Mouse (Mus musculus) heart, postnatal 0 days (tissue): Measurements from ENCODE around the gene Acot13. TPM values are rescaled to one million over a fixed set of nuclear protein-coding genes. Genes with fewer than 3 reads are reported as not detected.
A peak's percentile ranks its signal among the peaks of the same experiment; 100 is the strongest.

Source experiments
- ATAC-seq: fragments of 200-750 bp; cut with Nextera tagmentation; 2 replicates; pipeline ENCODE4 v1.8.0; 2017; ENCODE audit warnings: low read depth, moderate number of reproducible peaks, moderate library complexity; ENCODE audit not compliant: insufficient read depth
- DNase-seq: peaks from one replicate; pipeline ENCODE4 v3.0.0-alpha.2; 2016; ENCODE audit warnings: low spot score
- H3K27ac ChIP-seq: fragments of 300-500 bp; sonication (generic); 2 replicates; pipeline ENCODE4 v1.5.1; 2014; ENCODE audit warnings: low read depth, mild to moderate bottlenecking
- H3K27me3 ChIP-seq: fragments of 300-500 bp; sonication (generic); 2 replicates; pipeline ENCODE4 v1.6.1; 2014; ENCODE audit warnings: low read length, mixed read lengths; ENCODE audit not compliant: control insufficient read depth, insufficient read depth
- H3K36me3 ChIP-seq: fragments of 300-500 bp; sonication (generic); replicated peaks from 2 replicates; pipeline ENCODE4 v1.6.1; 2014; ENCODE audit warnings: low read length, mixed read lengths; ENCODE audit not compliant: control insufficient read depth, insufficient read depth
- H3K4me1 ChIP-seq: fragments of 300-500 bp; sonication (generic); 2 replicates; pipeline ENCODE4 v1.6.1; 2014; ENCODE audit warnings: antibody characterized with exemption; ENCODE audit not compliant: control insufficient read depth, insufficient read depth
- H3K4me2 ChIP-seq: fragments of 300-500 bp; sonication (generic); 2 replicates; pipeline ENCODE4 v1.6.1; 2014; ENCODE audit warnings: low read depth, mild to moderate bottlenecking, low read length, moderate library complexity
- H3K4me3 ChIP-seq: fragments of 300-500 bp; sonication (generic); 2 replicates; pipeline ENCODE4 v1.5.1; 2014; ENCODE audit warnings: low read depth, low read length
- H3K9ac ChIP-seq: fragments of 300-500 bp; sonication (generic); replicated peaks from 2 replicates; pipeline ENCODE4 v1.6.1; 2014; ENCODE audit warnings: low read depth, low read length, mixed read lengths
- H3K9me3 ChIP-seq: fragments of 300-500 bp; sonication (generic); replicated peaks from 2 replicates; pipeline ENCODE4 v1.6.1; 2016; ENCODE audit warnings: low read length; ENCODE audit not compliant: control insufficient read depth
- CTCF ChIP-seq: IDR thresholded peaks from 2 replicates; pipeline ENCODE4 v1.5.1; 2016; ENCODE audit warnings: antibody characterized with exemption, control low read depth, low read depth
- EP300 ChIP-seq: IDR thresholded peaks from 2 replicates; pipeline ENCODE4 v1.6.1; 2016; ENCODE audit warnings: antibody characterized with exemption, low read depth
- WGBS: fragments of 180-500 bp; shearing (Covaris S2); extraction: QIAGEN DNeasy Blood & Tissue Kit; methylation state at CpG from one replicate; pipeline ENCODE4 v1.1.7; 2014; 5-methylcytosine and 5-hydroxymethylcytosine counted together
- polyA plus RNA-seq: library from polyadenylated mRNA; unstranded; fragments of >200 nt; fragmentation: Nextera tagmentation; extraction: Ambion mirVana; gene quantifications from 2 replicates; pipeline ENCODE4 v1.2.1, GENCODE M21; 2015
- total RNA-seq: library from RNA; depleted of rRNA; stranded (reverse); fragments of >200 nt; gene quantifications from 2 replicates; pipeline ENCODE4 v1.2.3, GENCODE M21; 2014; ENCODE audit warnings: low replicate concordance

Acot13 gene
- total and polyA plus RNA-seq, 2 experiments from 2014 or later, result 219 to 609 TPM

DNA sequence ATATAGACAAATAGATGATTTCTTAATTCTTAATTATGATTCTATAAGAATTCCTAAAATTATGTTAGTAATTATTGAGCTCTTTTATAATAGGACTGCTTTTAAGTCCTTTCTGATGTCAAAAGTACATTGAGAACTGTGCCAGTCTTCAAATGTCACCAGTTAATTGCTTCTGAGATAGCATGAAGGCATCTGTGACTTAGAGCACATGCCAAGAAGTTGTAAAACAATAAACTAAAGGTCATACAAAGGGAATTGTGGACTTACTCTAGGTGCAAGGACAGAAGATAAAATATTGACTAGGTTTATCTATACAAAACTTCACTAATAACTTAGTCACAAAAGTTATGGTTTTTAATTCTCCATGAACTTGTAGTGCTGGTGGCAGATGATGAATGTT lies 27.8 kb upstream of the Acot13 start:
- H3K9ac ChIP-seq, result no peak overlapping the region
- no peak for TF ChIP-seq CTCF
- no peak for TF ChIP-seq EP300
- no peak overlapping the region for H3K27ac ChIP-seq
- H3K4me2 ChIP-seq, result no peak overlapping the region
- DNase-seq (no peak), ATAC-seq (no peak)
- no peaks in the 10 kb centered on the region for H3K9me3 ChIP-seq
- no peaks in the 10 kb centered on the region for H3K36me3 ChIP-seq
- no peaks in the 10 kb centered on the region for H3K27me3 ChIP-seq
- H3K4me1 ChIP-seq, result no peaks in the 10 kb centered on the region
- H3K4me3 ChIP-seq, result no peak overlapping the region

DNA sequence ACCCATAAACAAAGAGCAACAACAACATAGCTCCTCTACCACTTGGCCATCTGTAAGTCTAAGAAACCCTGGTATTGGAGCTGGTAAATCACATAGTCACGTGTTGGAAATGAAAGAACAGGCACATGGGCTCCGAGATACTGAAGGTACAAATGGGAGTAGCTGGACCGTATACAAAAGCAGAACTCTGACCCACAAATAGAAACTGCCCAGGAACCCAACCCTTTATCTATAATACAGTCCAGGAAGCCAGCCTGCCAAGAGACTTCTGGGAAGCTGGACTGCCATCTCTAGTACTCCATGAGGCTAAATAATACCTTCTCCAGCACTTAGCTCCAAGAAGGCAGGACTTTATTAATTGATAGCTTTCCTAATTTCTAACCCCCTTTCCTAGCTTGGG lies 21.2 kb upstream of the Acot13 start:
- H3K27ac ChIP-seq, result no peak overlapping the region
- no peak for DNase-seq
- 23% methylated on average over 3 of the region's 3 CpGs for WGBS

DNA sequence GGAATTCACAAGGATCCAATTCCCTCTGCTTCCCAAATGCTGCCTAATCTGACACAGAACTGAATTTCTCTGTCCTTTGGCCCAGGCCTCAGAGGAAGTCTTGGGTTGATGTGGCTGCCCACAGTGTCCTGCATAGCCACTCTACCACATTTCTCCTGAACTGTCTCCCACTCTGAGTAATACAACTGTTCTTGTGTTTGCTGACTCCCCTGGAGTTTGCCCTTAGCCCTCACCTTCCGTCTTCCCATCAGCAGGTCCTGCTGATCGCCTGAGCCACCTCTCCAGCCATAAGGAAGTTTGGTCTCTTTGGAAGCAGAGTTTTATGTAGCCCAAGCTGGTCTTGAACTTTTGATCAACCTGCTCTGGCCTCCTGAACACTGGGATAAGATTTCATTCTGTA lies 20.6 kb upstream of the Acot13 start:
- no peaks in the 10 kb centered on the region for H3K9me3 ChIP-seq
- WGBS, result 85% methylated on average over 2 of the region's 2 CpGs
- no peaks in the 10 kb centered on the region for H3K4me1 ChIP-seq
- DNase-seq, result no peak
- no peak for ATAC-seq
- no peak overlapping the region for H3K4me3 ChIP-seq
- no peak overlapping the region for H3K27ac ChIP-seq
- H3K9ac ChIP-seq, result no peak overlapping the region
- TF ChIP-seq EP300 (no peak), CTCF (no peak)
- H3K4me2 ChIP-seq, result no peak overlapping the region
- no peaks in the 10 kb centered on the region for H3K27me3 ChIP-seq
- no peaks in the 10 kb centered on the region for H3K36me3 ChIP-seq

More for the DNA sequence above, 21.2 kb upstream of the Acot13 start:
- TF ChIP-seq EP300, result no peak
- TF ChIP-seq CTCF, result no peak
- peak; percentile 49; the same call in 1 of the 2 replicates for ATAC-seq
- Histone ChIP-seq H3K4me3 (no peak overlapping the region), H3K4me1 (no peaks in the 10 kb centered on the region), H3K9me3 (no peaks in the 10 kb centered on the region), H3K9ac (no peak overlapping the region), H3K36me3 (no peaks in the 10 kb centered on the region), H3K4me2 (no peak overlapping the region), H3K27me3 (no peaks in the 10 kb centered on the region)

DNA sequence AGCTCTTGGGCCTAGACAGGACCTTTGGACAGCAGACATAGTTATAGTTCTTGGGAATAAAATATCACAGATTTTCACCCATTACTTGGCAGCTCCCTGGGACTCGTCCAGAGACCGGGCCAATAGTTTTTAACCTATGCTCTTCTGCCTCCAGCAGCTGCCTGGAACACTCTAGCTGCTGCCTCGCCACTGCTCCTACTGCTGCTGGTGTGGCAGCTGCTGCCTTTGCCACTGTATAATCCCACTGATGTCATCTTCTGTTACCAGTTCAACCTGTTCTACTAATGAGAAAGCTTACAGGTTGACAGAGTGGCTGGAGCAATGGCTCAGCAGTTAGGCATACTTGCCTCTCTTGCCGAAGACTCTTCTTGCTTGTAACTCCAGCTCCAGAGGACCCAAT lies 18.0 kb upstream of the Acot13 start:
- WGBS, result 85% methylated on average over 4 of the region's 4 CpGs
- H3K36me3 ChIP-seq, result no peaks in the 10 kb centered on the region
- no peak for ATAC-seq
- 0 out of 2 replicates have a peak, but pooled peaks cover 5% of the 10 kb centered on the region for H3K4me1 ChIP-seq
- no peak overlapping the region for H3K27ac ChIP-seq
- H3K9ac ChIP-seq, result no peak overlapping the region
- no peak overlapping the region for H3K4me3 ChIP-seq
- H3K27me3 ChIP-seq, result no peaks in the 10 kb centered on the region
- H3K9me3 ChIP-seq, result no peaks in the 10 kb centered on the region
- no peak for DNase-seq
- no peak for TF ChIP-seq EP300
- TF ChIP-seq CTCF, result no peak
- no peak overlapping the region for H3K4me2 ChIP-seq

DNA sequence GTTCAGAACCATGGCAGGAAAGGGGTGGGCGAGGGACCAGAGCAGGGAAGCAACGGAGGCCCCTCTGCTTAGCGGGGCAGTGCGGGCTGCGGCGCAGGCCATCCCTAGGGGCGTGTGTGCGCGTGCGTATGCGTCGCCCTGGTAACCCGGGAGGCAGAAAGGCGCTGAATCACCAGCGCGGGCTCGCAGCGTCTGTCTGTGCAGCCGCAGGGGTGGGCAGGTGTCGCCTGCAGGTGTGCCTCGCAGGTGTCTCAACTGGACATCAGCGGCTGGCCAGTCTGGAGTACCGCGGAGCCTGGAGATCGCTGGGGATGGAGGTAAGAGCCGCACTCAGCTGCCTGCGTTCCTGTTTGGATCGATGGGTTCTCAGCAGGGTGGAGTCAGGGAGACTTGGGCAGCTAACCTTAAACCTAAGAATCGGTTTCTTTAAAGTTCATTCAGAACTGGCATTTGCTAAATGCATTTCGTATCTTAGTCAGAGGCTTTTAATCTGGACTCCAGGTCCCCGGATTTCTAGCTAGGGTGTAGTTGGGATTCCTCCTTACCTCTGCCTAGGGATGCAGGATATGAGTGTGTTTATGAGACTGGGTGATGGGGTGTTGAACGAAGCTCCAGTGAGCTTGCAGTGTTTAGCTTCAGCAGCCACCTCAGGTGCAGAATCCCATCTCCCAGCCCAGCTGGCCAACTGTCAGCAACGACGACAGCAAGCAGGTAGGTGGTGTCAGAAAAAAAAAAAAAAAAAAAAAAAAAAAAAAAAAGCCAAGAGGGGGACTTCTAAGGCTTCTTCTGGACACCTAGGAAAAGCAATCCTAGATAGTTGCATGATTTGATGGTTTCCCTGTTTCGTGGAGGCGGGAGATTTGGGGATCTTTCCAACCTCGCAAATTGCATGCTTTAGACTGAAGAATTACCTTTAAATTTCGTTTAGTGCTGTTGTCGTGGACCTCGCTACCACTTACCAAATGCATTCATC lies 13.9 kb upstream of the Acot13 start, which contains the start of gene D130043K22Rik:
TSS of gene D130043K22Rik (plus strand) at position 153 of the 973 bp plus-strand sequence.
- no peak within 1 kb of the TSS for H3K27ac ChIP-seq
- 19% methylated on average over 40 of the region's 40 CpGs for WGBS
- peak within 1 kb of the TSS; percentile 68 for H3K4me2 ChIP-seq
- no peaks in the 10 kb centered on the region for H3K9me3 ChIP-seq
- H3K9ac ChIP-seq, result no peak within 1 kb of the TSS
- H3K36me3 ChIP-seq, result peaks cover 13% of the 10 kb centered on the region
- DNase-seq, result no peak
- no peaks in the 10 kb centered on the region for H3K27me3 ChIP-seq
- TF ChIP-seq CTCF (no peak), EP300 (no peak)
- 0 out of 2 replicates have a peak, but pooled peaks cover 5% of the 10 kb centered on the region for H3K4me1 ChIP-seq
- peak; percentile 64 for ATAC-seq
- H3K4me3 ChIP-seq, result peak within 1 kb of the TSS; percentile 41
